Mouse (Mus musculus): ENCODE results near the gene Snx5. TPM values are rescaled to one million over a fixed set of nuclear protein-coding genes. Genes with fewer than 3 reads are reported as not detected.

The Snx5 gene
- total RNA-seq, 2 experiments from 2014 or later = 68.7 to 78.9 TPM

Other genes starting within 250 kb of the Snx5 start
- gene Banf2, start 237.8 kb downstream of the Snx5 start, total RNA-seq (2021) = not detected
- 1 to 10 TPM; 4.8 to 5.3 TPM for gene Mgme1, start 243 bp downstream of the Snx5 start, total RNA-seq (2021)
- gene Ovol2, start 61.2 kb upstream of the Snx5 start, total RNA-seq (2021) = 10 to 100 TPM in 1 of 2 experiments, 1 to 10 TPM in 1; 6.9 to 10.8 TPM
- 10 to 100 TPM; 35.6 to 39.5 TPM for gene Kat14, start 98.1 kb upstream of the Snx5 start, total RNA-seq (2021)
- gene Pet117, start 98.1 kb upstream of the Snx5 start, total RNA-seq (2021) = 1 to 10 TPM; 7.3 to 8.1 TPM